Mouse (Mus musculus): ENCODE results near the gene Zfp764. TPM values are rescaled to one million over a fixed set of nuclear protein-coding genes. Genes with fewer than 3 reads are reported as not detected.

Zfp764 gene
- total and polyA plus RNA-seq, 2 experiments, result 1.8 TPM

DNA sequence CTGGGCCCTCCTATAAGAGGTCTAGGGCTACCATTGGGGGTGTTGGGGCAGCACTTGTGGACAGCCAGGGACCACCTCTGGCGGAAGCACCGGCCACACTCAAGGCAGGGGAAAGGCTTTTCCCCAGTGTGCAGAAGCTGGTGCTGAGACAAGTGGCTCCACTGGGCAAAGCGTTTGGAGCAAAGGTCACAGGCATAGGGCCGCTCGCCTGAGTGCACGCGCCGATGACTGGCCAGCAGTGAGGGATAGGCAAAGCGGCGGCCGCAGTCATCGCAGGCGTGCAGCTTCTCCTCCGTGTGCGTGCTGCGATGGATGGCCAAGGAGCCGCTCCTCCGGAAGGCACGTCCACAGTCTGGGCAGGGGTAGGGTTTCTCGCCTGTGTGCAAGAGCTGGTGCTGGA lies 37.4 kb upstream of the Zfp764 start:
- peaks cover 6% of the 10 kb centered on the region for H3K36me3 ChIP-seq (ENCODE audit: control insufficient read depth, insufficient read depth, low read length)
- H3K4me1 ChIP-seq (ENCODE audit: control insufficient read depth, insufficient read depth, low read length), result peaks cover 2% of the 10 kb centered on the region; the same call in 1 of the 2 replicates
- H3K27me3 ChIP-seq (ENCODE audit: control insufficient read depth, insufficient read depth, low read length), result no peaks in the 10 kb centered on the region
- H3K27ac ChIP-seq (replicated peaks; ENCODE audit: insufficient read depth, low read depth, low read length), result no peak overlapping the region
- DNase-seq (ENCODE audit: extremely low read depth, low read depth, low spot score), result no peak
- H3K79me2 ChIP-seq (ENCODE audit: control insufficient read depth, insufficient read depth, low read length), result no peaks in the 10 kb centered on the region
- H3K4me3 ChIP-seq (ENCODE audit: insufficient read depth, low read depth, low read length), result no peak overlapping the region
- no peak overlapping the region for H3K9ac ChIP-seq (ENCODE audit: low read depth, low read length)
- no peak for TF ChIP-seq CTCF (IDR thresholded peaks at IDR 0.05; ENCODE audit: low read depth, low read length)
- no peak for TF ChIP-seq POLR2A (IDR thresholded peaks at IDR 0.05; ENCODE audit: extremely low read depth, insufficient read depth, low read length)
- 95% methylated on average over 20 of the region's 20 CpGs for WGBS

- no peak for DNase-seq (ENCODE audit: extremely low read depth, low read depth, low spot score)
Measured at GRCm38 (mm10) chr7:127437724-127438123, 31.1 kb upstream of the Zfp764 start.

GRCm38 (mm10) chr7:127435206-127435605 lies 28.6 kb upstream of the Zfp764 start:
- Histone ChIP-seq H3K4me1 (ENCODE audit: control insufficient read depth, insufficient read depth, low read length) (no peaks in the 10 kb centered on the region), H3K79me2 (ENCODE audit: control insufficient read depth, insufficient read depth, low read length) (no peaks in the 10 kb centered on the region), H3K4me3 (ENCODE audit: insufficient read depth, low read depth, low read length) (no peak overlapping the region), H3K27me3 (ENCODE audit: control insufficient read depth, insufficient read depth, low read length) (no peaks in the 10 kb centered on the region), H3K36me3 (ENCODE audit: control insufficient read depth, insufficient read depth, low read length) (no peaks in the 10 kb centered on the region), H3K27ac (replicated peaks; ENCODE audit: insufficient read depth, low read depth, low read length) (no peak overlapping the region), H3K9ac (ENCODE audit: low read depth, low read length) (no peak overlapping the region)
- WGBS, result 82% methylated on average over 4 of the region's 4 CpGs
- DNase-seq (ENCODE audit: extremely low read depth, low read depth, low spot score), result no peak
- no peak for TF ChIP-seq CTCF (IDR thresholded peaks at IDR 0.05; ENCODE audit: low read depth, low read length)
- TF ChIP-seq POLR2A (IDR thresholded peaks at IDR 0.05; ENCODE audit: extremely low read depth, insufficient read depth, low read length), result no peak

More at GRCm38 (mm10) chr7:127437724-127438123, 31.1 kb upstream of the Zfp764 start:
- no peaks in the 10 kb centered on the region for H3K79me2 ChIP-seq (ENCODE audit: control insufficient read depth, insufficient read depth, low read length)
- no peak overlapping the region for H3K27ac ChIP-seq (replicated peaks; ENCODE audit: insufficient read depth, low read depth, low read length)
- no peaks in the 10 kb centered on the region for H3K36me3 ChIP-seq (ENCODE audit: control insufficient read depth, insufficient read depth, low read length)
- no peak overlapping the region for H3K4me3 ChIP-seq (ENCODE audit: insufficient read depth, low read depth, low read length)
- no peak overlapping the region for H3K9ac ChIP-seq (ENCODE audit: low read depth, low read length)
- WGBS, result 92% methylated on average over 3 of the region's 3 CpGs
- TF ChIP-seq POLR2A (IDR thresholded peaks at IDR 0.05; ENCODE audit: extremely low read depth, insufficient read depth, low read length), result no peak
- peak; percentile 52; the same call in 1 of the 2 replicates for TF ChIP-seq CTCF (IDR thresholded peaks at IDR 0.05; ENCODE audit: low read depth, low read length)
- H3K4me1 ChIP-seq (ENCODE audit: control insufficient read depth, insufficient read depth, low read length), result no peaks in the 10 kb centered on the region
- no peaks in the 10 kb centered on the region for H3K27me3 ChIP-seq (ENCODE audit: control insufficient read depth, insufficient read depth, low read length)

- H3K27ac ChIP-seq (replicated peaks; ENCODE audit: insufficient read depth, low read depth, low read length), result no peak overlapping the region
- DNase-seq (ENCODE audit: extremely low read depth, low read depth, low spot score), result peak; percentile 12
- peaks cover 2% of the 10 kb centered on the region; the same call in 1 of the 2 replicates for H3K79me2 ChIP-seq (ENCODE audit: control insufficient read depth, insufficient read depth, low read length)
- TF ChIP-seq POLR2A (IDR thresholded peaks at IDR 0.05; ENCODE audit: extremely low read depth, insufficient read depth, low read length), result no peak
- TF ChIP-seq CTCF (IDR thresholded peaks at IDR 0.05; ENCODE audit: low read depth, low read length), result no peak
- H3K4me1 ChIP-seq (ENCODE audit: control insufficient read depth, insufficient read depth, low read length), result 0 out of 2 replicates have a peak, but pooled peaks cover 2% of the 10 kb centered on the region
- no peak overlapping the region for H3K4me3 ChIP-seq (ENCODE audit: insufficient read depth, low read depth, low read length)
- no peaks in the 10 kb centered on the region for H3K27me3 ChIP-seq (ENCODE audit: control insufficient read depth, insufficient read depth, low read length)
- no peak overlapping the region for H3K9ac ChIP-seq (ENCODE audit: low read depth, low read length)
- WGBS, result 68% methylated on average over 3 of the region's 3 CpGs
- no peaks in the 10 kb centered on the region for H3K36me3 ChIP-seq (ENCODE audit: control insufficient read depth, insufficient read depth, low read length)
Measured at GRCm38 (mm10) chr7:127426354-127426753, 19.7 kb upstream of the Zfp764 start.

GRCm38 (mm10) chr7:127425911-127426310 lies 19.3 kb upstream of the Zfp764 start:
- peak; percentile 2 for DNase-seq (ENCODE audit: extremely low read depth, low read depth, low spot score)
- Histone ChIP-seq H3K4me1 (ENCODE audit: control insufficient read depth, insufficient read depth, low read length) (0 out of 2 replicates have a peak, but pooled peaks cover 2% of the 10 kb centered on the region), H3K27ac (replicated peaks; ENCODE audit: insufficient read depth, low read depth, low read length) (no peak overlapping the region), H3K36me3 (ENCODE audit: control insufficient read depth, insufficient read depth, low read length) (no peaks in the 10 kb centered on the region), H3K79me2 (ENCODE audit: control insufficient read depth, insufficient read depth, low read length) (peaks cover 3% of the 10 kb centered on the region; the same call in 1 of the 2 replicates), H3K4me3 (ENCODE audit: insufficient read depth, low read depth, low read length) (no peak overlapping the region), H3K27me3 (ENCODE audit: control insufficient read depth, insufficient read depth, low read length) (no peaks in the 10 kb centered on the region), H3K9ac (ENCODE audit: low read depth, low read length) (no peak overlapping the region)
- 68% methylated on average over 2 of the region's 2 CpGs for WGBS
- TF ChIP-seq CTCF (IDR thresholded peaks at IDR 0.05; ENCODE audit: low read depth, low read length), result no peak
- no peak for TF ChIP-seq POLR2A (IDR thresholded peaks at IDR 0.05; ENCODE audit: extremely low read depth, insufficient read depth, low read length)

DNA sequence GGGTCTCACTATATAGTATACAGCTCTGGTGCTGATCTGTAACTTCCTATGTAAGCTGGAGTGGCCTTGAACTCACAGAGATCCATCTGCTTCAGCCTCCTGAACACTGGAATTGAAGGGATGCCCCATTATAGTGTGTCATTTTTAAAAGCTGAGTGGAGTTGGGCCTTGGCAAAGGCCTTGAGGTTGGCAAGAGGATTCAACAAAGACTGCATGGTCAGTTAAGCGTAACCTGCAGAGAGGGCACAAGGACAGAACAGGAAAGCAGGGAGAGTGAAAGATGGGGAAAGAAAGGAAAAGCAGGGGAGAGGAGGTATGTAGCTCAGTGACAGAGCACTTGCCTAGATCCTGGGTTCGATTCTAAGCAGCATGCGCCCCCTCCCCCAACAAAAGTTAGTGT lies 18.7 kb upstream of the Zfp764 start:
- H3K79me2 ChIP-seq (ENCODE audit: control insufficient read depth, insufficient read depth, low read length), result peaks cover 3% of the 10 kb centered on the region; the same call in 1 of the 2 replicates
- no peaks in the 10 kb centered on the region for H3K36me3 ChIP-seq (ENCODE audit: control insufficient read depth, insufficient read depth, low read length)
- H3K27me3 ChIP-seq (ENCODE audit: control insufficient read depth, insufficient read depth, low read length), result no peaks in the 10 kb centered on the region
- no peak for DNase-seq (ENCODE audit: extremely low read depth, low read depth, low spot score)
- no peak overlapping the region for H3K4me3 ChIP-seq (ENCODE audit: insufficient read depth, low read depth, low read length)
- 88% methylated on average over 3 of the region's 3 CpGs for WGBS
- 0 out of 2 replicates have a peak, but pooled peaks cover 2% of the 10 kb centered on the region for H3K4me1 ChIP-seq (ENCODE audit: control insufficient read depth, insufficient read depth, low read length)
- H3K27ac ChIP-seq (replicated peaks; ENCODE audit: insufficient read depth, low read depth, low read length), result no peak overlapping the region
- TF ChIP-seq CTCF (IDR thresholded peaks at IDR 0.05; ENCODE audit: low read depth, low read length) (no peak), POLR2A (IDR thresholded peaks at IDR 0.05; ENCODE audit: extremely low read depth, insufficient read depth, low read length) (no peak)
- no peak overlapping the region for H3K9ac ChIP-seq (ENCODE audit: low read depth, low read length)
